Mouse (Mus musculus): ENCODE results near the gene Nabp2.

Gene Nabp2

DNA sequence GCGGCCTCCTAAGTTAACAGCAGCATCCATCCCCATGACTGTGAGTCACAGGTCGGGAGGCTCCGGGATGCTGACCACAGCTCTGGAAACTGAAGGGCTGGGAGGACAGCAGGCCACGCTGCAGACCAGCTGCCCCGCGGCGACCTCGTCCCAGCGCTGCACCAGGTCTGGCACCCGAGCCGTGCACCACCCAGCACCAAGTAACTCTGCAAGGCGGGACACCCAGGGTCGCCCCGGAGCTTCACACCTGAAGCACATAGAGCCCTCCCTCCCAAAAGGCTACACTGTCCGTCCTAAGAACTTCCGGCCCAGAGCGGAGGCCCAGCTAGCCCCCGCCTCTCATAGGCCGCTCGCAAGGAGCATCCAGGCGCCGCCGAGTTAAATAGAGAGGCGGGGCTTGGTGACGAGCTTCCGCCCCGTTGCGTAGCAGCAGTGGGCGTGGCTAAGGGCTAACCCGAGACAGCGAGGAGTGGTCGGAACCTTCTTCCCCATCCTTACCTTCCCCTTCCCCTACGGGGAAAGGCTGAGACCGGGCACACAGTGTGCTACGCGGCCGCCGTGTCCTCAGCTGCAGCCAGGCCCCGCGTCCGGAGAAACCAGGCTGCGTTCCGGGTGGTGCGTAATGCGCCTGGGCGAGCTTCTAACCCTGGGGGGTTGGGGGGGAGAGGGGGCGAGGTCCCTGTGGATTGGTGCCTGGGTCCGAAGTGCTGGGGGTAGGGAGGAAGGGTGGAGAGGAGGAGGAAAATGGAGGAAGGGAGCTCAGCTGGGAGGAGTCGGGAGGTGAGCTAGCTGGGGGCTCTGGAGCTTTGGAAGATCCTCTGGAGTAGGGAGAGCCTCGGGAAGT is at the start of gene Nabp2, which contains the start of gene Rnf41:
Gene Nabp2 (minus strand): TSS at position 282 of the 844 bp plus-strand sequence.
Gene Rnf41 (plus strand): TSS at position 447 of the 844 bp plus-strand sequence.
- peak; percentile 97 for DNase-seq (ENCODE audit: low read depth, low spot score)

DNA sequence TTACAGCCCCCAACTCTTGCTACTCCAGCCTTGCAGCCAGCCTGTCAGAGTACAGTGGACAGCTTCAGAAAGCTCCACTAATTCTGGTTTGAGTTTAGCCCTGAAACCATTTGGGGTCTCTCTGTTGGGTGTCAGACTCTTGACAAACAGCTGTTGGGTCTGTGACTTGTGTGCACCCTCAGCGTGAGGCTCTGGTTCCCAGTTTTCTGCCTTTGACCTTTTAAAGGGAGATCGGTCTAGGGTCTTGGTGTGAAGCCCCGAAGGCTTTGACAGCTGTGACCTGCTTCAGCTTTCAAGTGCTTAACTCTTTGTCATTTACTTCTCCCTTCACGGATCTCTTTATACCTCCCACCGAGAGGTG is 49.0 kb upstream of the Nabp2 start:
- DNase-seq (ENCODE audit: low read depth, low spot score) = peak; percentile 9

DNA sequence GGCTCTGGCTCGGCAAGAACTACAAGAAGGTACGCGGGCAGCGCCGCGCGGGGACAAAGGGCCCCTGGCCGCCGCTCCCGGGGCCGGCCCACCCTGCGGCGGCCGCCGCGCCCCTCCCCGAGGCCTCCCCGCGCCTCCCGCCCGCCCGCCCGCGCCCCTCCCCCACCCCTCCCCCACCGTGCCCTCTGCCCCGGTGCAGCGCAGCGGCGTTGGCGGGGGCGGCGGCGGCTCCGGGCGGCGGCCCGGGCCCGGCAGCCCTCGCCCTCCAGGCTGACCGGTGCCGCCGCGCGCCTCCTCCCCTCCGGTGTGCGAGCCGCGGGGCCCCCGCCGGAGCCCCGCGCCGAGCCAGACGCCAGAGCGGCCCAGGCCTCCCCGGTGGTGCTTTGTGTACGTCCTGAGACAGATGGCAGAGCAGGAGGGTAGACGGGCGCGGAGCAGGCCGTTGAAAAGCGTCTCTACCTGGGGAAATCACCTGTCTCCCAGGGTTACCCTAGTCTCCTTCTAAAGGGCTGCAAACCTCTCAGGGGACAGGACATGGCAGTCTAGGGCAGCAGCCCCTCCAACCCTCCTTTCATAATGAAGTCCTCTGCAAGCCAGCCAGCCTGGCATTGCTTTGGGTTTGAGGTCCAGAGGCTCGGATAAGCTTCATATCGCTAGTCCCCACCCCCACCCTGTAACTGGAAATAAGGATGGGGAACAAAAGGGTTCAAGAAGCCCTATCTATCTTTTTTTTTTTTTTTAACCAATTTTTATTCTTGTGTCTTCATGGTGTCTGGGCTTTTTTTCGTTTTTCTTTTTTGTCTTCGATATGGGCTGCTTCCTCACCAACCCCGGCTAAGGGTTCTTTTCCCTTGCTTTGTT is 48.3 kb upstream of the Nabp2 start:
- DNase-seq (ENCODE audit: low read depth, low spot score) = peak; percentile 40

DNA sequence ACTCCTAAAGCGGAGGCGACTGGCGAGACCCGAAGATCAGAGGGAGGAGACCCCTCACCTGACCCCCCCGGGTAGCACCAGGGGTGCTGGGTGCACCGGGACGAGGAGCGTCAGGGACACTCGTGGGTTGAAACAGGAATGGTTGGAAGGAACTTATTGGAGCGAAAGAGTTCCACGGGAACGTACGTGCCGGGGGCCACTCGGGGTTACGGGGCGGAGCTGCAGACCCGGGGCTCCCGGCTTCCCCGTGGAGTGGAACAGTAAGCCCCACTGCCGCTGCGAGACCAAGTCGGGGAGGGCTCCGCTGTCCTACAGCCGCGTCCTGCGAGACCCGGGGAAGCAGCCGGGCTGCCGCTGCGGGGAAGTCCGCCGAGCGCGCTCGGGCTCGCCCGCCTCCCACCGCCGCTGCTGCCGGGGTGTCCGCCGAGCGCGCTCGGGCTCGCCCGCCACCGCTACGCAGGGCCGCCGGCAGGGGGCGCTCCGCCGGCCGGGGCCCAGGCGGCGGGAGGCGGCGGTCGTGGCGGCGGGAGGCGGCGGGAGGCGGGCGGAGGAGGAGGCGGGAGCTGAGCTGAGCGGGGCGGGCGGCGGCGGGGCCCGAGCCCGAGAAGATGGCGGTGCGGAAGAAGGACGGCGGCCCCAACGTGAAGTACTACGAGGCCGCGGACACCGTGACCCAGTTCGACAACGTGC is 47.6 kb upstream of the Nabp2 start, which contains the start of gene Smarcc2:
Gene Smarcc2 (plus strand): TSS at position 530 of the 690 bp plus-strand sequence.
- DNase-seq (ENCODE audit: low read depth, low spot score) = peak; percentile 51

DNA sequence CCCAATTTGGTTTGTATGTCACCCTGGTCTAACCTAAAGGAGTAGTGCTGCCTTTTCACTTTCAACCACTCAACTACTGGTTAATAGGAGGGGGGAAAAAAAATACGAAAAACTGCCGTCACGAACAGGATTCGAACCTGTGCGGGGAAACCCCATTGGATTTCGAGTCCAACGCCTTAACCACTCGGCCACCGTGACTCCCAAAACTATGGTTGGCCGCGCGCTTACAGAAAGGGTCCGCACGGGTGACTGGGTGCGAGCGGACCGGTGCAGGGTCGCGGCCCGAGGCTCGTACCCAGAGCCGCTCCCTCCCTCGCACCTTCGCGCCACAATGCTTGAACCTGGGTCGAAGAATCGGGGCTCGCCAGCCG is 47.0 kb upstream of the Nabp2 start:
- DNase-seq (ENCODE audit: low read depth, low spot score) = peak; percentile 91

DNA sequence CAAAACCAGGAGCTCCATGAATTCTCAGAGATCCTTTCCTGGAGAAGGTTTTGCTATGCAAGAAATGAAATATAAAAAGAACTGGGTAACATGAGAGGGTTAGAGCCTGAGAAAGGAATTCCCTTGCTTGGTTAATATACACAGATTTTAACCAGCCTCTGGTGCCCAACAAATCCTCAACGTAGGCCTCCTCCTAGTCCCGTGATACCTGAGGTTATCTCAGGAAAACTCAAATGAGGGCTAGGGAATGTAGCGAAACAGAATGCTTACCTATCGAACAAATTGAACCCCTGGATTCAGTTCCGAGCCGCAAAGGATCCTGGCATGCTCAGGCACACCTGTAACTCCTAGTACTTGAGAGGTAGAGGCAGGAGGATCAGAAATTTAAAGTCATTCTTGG is 46.4 kb upstream of the Nabp2 start:
- no peak for DNase-seq (ENCODE audit: low read depth, low spot score)

DNA sequence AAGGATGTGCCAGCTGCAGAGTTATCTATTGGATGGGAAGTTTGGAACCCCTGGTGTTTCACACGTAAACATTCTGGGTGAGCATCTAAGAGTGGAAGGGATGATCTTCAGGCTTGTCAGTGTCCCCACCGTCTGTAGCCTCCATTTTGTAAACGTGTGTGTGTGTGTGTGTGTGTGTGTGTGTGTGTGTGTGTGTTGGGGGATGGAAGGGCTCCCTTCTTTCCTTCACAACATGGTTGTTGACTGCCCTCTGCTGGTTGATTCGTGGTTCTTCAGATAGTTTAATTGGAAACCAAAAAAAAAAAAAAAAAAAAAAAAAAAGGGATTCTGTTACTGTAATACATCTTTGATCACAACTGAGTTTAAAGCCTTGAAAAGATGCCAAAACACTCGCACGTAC is 44.0 kb upstream of the Nabp2 start:
- peak; percentile 82 for DNase-seq (ENCODE audit: low read depth, low spot score)

DNA sequence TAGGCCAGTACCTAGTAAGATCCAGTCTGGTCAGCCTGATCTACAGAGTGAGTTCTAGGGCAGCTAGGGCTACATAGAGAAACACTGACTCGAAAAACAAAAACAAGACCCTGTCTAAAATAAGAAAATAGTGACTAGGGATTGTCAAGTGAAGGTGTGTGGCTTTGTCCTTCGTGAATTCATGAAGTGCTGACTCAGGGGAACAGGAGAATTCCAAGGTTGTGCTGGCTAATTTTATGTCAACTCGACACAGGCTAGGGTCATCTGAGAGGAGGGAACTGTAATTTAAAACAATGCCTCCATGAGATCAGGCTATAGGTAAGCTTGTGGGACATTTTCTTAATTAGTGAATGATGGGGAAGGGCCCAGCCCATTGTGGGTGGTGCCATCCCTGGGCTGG is 43.2 kb upstream of the Nabp2 start:
- DNase-seq (ENCODE audit: low read depth, low spot score) = no peak

DNA sequence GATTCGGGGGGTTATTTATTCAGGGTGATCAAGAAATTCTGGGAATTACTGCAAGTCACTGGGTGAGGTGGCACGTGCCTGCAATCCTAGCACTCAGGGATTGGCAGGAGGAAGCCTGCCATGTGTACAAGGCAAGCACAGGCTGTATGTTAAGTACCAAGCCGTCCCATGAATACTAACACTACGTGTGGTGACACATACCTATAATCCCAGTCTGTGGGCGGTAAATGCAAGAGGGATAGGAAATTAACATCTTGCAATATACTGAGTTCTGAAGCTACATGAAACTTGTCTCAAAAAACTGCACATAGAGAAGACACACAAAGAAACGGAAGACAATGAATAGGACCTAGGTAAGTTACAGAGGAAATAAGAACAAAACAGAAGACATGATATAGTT is 39.7 kb upstream of the Nabp2 start:
- DNase-seq (ENCODE audit: low read depth, low spot score) = no peak

DNA sequence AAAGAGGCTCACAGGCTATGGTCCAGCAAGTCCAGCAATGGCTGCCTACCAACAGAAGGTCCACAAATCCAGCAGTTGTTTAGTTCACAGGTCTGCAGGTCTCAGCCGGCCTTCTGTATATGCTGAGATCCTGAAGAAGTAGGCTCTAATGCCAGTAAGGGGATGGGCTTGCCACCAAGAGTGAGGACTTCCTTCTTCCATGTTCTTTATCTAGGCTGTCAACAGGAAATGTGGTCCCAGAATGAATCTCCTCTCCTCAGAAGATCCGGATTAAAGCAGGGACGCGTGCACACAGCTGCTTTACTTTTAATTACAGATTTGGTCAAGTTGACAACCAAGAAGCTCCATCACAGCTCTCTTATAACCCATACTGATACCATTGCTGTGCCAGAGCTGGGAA is 34.1 kb upstream of the Nabp2 start:
- no peak for DNase-seq (ENCODE audit: low read depth, low spot score)

DNA sequence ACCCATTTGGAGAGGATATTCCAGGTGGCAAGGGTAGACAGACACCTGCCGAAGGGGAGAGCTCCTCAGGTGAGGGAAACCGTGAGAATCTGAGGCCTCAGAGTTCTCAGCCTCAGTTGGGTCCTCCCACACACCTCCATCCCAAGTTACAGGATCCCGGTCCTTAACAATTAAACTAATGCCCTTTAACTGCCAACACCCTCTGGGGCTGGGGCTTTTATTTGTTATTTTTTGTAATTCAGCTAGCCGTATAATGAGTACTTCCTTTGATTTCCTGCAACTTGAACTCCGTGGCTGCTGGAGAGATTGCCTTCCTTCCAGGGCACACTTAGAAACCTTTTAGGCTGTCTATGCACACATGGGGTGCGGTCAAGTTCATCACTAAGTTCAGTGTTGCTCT is 33.1 kb upstream of the Nabp2 start:
- DNase-seq (ENCODE audit: low read depth, low spot score) = no peak

DNA sequence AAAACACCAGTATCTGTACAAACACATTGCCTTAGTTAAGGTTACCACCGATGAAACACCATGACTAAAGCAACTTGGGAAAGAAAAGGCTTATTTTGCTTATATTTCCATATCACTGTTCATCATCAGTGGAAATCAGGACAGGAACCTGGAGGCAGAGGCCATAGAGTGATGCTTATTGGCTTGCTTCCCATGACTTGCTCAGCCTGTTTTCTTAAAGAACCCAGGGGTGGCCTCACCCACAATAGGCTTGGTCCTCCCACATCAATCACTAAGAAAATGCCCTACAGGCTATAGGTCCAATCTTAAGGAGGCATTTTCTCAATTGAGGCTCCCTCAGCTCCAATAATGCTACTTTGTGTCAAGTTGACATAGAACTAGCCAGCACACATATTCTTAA is 31.4 kb upstream of the Nabp2 start:
- no peak for DNase-seq (ENCODE audit: low read depth, low spot score)

DNA sequence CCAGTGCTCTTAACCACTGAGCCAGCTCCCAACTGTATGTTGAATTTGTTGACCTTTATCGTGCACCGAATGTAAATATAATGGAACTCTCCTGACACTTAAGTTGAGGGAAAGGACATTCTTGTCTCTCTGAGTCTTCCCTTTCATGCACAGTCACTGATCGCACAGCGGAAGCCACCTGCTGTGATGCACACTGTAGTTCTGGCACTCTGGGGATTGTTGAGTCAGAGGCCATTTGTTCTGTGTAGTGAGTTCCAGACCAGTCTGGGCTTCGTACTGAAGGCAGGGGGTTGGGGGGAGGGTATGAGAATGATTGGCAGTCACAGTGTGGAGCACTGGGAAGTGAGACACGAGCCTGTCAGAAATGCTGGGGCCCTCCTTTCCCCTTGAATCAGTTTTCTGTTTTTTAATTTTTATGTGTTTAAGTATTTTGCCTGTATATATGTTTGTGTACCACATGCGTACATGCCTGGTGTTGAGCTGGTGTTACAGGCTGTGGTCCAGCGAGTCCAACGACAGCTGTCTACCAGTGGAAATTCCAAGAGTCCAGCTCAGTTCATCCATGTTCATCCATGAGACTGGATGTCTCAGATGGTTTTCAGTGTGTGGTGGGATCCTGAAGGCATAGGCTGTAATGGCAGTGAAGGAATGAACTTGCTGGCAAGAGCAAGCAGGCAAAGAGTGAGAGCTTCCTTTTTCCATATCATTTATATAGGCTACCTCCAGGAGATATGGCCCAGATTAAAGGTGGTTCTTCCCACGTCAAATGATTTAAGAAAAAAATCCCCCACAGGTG is 30.2 kb upstream of the Nabp2 start:
- DNase-seq (ENCODE audit: low read depth, low spot score) = no peak

DNA sequence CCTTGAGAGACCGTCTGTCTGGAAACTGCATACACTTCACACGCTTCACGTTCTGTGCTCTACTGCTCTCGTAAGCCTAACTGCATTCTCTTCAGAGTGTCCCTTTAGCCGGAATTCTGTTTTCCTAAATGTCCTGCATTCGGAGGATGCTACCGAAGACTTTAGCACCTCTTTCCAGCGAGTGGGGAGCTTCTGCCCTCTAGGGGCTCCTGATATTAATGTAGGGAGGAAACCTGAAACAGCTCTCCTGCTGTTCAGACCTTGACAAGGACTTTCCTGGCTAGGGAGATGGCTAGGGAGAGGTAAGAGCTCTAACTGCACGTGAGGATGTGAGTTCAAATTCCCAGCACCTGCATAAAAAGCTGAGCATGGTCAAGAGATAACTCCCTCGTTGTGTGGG is 29.1 kb upstream of the Nabp2 start:
- DNase-seq (ENCODE audit: low read depth, low spot score) = no peak

DNA sequence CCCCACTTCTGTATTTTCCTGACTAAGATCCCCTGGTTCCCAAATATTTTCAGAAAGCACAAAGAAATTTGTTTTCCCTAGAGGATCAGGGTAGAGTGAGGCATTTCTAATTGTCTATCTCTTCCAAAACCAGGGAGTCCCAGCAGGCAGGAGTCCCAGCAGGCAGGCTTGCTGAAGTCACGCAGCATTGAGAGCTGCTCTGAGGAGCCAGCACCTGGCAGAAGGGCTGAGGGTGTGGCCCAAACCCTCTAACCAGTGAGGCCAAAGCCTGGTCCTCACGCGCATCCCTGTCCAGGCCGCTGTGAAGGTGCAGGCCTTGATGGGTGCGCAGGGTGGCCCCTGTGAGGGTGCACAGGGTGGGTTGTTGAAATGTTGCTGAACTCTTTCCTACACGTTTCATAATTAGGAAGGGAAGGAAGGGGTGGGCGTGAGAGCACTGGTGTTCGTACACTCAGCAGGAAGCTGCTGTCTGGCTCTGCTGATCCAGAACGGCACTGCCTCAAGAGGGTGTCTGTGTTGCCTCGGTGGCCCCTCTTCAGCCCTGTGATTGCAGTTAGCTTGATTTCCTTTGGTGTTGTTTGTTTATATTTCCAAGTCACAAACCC is 27.5 kb upstream of the Nabp2 start:
- no peak for DNase-seq (ENCODE audit: low read depth, low spot score)

DNA sequence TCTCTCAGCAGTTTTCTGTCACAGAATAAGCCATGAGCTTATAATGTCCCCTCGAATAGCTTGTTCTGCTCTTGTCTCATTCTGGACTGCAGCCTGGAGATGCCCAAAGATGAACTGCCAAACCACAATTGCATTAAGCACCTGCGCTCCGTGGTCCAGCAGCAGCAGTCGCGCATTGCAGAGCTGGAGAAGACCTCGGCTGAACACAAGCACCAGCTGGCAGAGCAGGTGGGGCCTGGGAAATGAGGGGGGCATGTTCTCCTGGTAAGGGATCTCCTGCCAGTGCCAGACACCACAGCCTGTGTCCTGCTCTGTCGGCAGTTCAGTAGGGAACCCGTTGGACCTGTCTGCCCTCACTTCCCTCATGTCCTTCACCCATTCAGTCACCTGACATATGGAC is 25.1 kb upstream of the Nabp2 start:
- DNase-seq (ENCODE audit: low read depth, low spot score) = no peak

DNA sequence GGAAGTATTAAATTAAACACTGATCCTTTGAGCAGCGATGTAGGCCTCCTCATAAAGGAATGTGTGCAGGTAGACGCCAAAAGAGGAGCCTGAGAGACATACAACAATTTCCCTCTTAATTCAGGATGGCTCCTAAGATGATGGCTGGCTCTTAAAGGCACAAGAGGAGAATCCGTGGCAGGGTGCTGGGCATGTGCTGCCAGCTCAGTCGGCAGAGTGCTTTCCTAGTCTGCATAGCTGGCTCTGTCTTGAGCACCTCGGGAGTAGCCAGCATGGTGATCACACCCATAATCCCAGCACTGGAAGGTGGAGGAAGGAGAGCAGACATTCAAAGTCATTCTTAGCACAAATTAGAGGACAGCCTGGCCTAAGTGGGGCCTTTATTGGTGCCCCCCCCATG is 24.6 kb upstream of the Nabp2 start:
- DNase-seq (ENCODE audit: low read depth, low spot score) = no peak

DNA sequence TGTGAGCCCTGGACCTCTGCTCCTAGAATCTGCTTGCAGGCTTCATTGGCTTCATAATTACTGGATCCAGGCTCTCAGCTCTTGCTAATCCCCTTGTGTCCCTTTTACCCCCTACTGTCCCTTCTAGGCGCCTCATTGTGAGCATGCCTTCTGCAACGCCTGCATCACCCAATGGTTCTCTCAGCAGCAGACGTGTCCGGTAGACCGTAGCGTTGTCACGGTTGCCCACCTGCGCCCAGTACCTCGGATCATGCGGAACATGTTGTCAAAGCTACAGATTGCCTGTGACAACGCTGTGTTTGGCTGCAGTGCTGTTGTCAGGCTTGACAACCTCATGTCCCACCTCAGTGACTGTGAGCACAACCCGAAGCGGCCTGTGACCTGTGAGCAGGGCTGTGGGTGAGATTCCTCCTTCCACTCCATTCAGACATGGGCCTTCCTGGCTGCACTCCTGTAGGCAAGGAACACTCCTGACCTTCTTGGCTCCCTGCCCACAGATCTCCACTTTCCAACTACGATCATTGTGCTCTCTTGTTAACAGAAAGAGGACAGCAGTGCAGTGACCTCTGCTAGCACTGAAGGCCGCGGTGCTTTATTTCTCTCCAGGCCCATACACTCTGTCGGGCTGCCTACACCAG is 24.0 kb upstream of the Nabp2 start:
- DNase-seq (ENCODE audit: low read depth, low spot score) = no peak

DNA sequence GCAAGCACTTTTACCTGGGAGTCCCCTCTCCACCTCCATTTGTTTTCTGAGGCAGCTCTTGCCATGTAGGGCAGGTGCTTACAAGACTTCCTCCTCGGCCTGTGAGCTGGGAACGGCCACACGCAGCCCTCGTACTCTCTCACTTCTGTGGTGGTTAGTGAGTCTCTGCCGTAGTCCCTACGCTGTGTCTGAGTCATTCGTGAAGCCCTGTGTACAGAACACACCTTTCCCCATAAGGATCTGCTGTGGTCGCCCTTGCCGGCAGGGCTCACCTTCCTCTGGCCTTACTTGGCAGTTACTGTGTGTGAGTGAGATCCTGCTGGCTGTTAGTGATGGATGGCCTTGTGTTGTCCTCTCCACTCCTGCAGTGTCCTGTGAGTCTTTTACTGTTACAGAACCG is 23.4 kb upstream of the Nabp2 start:
- DNase-seq (ENCODE audit: low read depth, low spot score) = no peak

DNA sequence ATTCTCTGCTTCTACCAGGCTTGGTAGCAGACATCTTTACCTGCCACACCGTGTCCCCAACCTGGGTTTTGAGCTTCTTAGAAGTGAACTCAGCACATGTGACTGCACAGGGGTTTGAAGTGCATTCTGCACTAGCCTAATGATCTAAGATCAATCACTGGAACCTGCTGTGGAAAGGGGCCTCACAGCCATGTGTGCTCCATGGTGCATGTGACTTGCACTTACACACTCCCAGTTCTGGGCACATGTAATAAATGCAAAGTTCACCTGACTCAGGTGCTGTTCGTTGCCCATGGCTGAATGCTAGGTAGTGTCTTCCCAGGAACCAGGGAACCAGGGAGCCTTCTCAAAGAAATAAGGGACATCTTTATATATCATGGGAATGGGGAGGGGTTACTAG is 22.1 kb upstream of the Nabp2 start:
- DNase-seq (ENCODE audit: low read depth, low spot score) = no peak

Data from forelimb bud, embryonic 11.5 days (tissue).